Mouse (Mus musculus): ENCODE measurements around the gene Cdk4. TPM values are rescaled to one million over a fixed set of nuclear protein-coding genes. Genes with fewer than 3 reads are reported as not detected.

Cdk4 gene
- polyA plus RNA-seq, 1 experiment from 2014 or later: 1,443 TPM

- peak; percentile 16; the same call in 1 of the 2 replicates for ATAC-seq (ENCODE audit: insufficient read depth, low FRiP score, low read depth)
- WGBS: 14% methylated on average over 48 of the region's 51 CpGs
These were observed 28.4 kb downstream of the Cdk4 start for GRCm38 (mm10) chr10:127091507-127092396.

GRCm38 (mm10) chr10:127092742-127093141 is 29.4 kb downstream of the Cdk4 start:
- 0 out of 2 replicates have a peak, but pooled peaks cover 9% of the 10 kb centered on the region for H3K36me3 ChIP-seq
- no peak overlapping the region for H3K9ac ChIP-seq
- peaks cover 15% of the 10 kb centered on the region for H3K4me1 ChIP-seq
- peaks cover 52% of the 10 kb centered on the region for H3K27me3 ChIP-seq (replicated peaks)
- H3K27ac ChIP-seq: no peak overlapping the region
- 45% methylated on average over 4 of the region's 4 CpGs for WGBS
- H3K4me3 ChIP-seq (replicated peaks): no peak overlapping the region
- ATAC-seq (ENCODE audit: insufficient read depth, low FRiP score, low read depth): no peak
- H3K9me3 ChIP-seq: no peaks in the 10 kb centered on the region
- no peak overlapping the region for H3K4me2 ChIP-seq

More at GRCm38 (mm10) chr10:127091507-127092396, 28.4 kb downstream of the Cdk4 start:
- H3K9me3 ChIP-seq: no peaks in the 10 kb centered on the region
- H3K27ac ChIP-seq: no peak overlapping the region
- peak overlapping the region; percentile 49 for H3K4me2 ChIP-seq
- H3K4me3 ChIP-seq (replicated peaks): peak overlapping the region; percentile 28
- peaks cover 15% of the 10 kb centered on the region for H3K4me1 ChIP-seq
- 0 out of 2 replicates have a peak, but pooled peaks cover 3% of the 10 kb centered on the region for H3K36me3 ChIP-seq
- H3K27me3 ChIP-seq (replicated peaks): peaks cover 56% of the 10 kb centered on the region
- no peak overlapping the region for H3K9ac ChIP-seq

DNA sequence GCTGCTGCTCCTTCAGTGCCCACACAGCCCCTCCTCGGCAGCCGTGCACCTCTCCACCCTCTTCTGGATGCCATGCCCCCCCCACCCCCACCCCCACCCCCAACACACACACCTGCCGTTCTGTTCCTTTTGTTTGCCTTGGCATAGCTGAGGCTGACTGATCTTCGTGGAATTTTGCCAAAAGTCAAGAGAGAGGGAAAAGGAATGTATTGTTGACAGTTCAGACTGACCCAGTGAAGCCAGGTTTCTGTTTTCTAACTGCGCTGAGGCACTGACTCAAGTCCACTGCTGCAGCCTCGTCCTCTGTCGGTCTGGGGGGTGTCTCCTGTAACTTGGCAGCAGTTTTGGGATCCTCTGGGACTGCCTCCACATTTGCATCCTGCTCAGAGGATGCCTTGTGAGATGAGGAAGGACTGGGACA is 31.1 kb downstream of the Cdk4 start:
- peak; percentile 64; the same call in 1 of the 2 replicates for ATAC-seq (ENCODE audit: insufficient read depth, low FRiP score, low read depth)
- no peaks in the 10 kb centered on the region for H3K9me3 ChIP-seq
- WGBS: 25% methylated on average over 7 of the region's 7 CpGs
- H3K27ac ChIP-seq: no peak overlapping the region
- no peak overlapping the region for H3K4me3 ChIP-seq (replicated peaks)
- peaks cover 40% of the 10 kb centered on the region for H3K27me3 ChIP-seq (replicated peaks)
- H3K4me1 ChIP-seq: peaks cover 15% of the 10 kb centered on the region
- no peak overlapping the region for H3K4me2 ChIP-seq
- H3K36me3 ChIP-seq: peaks cover 22% of the 10 kb centered on the region; the same call in 1 of the 2 replicates
- no peak overlapping the region for H3K9ac ChIP-seq

DNA sequence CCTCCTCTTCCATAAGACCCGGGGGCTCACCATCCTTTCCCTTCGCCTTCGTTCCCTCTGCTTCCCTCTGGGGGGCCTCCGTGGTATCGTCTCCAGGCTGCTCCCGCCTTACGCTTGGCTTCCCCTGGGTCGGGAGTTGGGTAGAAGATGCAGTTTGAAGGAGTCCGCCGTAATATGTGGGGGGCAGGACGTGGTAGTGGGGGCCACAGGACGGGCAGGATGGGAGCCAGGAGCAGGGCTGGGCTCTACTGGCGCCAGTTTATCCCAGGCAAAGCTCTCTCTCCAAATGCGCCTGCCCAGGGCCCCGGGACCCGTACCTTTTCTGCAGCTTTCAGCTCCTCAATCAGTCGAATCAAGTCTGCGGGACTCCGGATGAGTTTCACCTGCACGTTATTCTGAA is 35.2 kb downstream of the Cdk4 start:
- Histone ChIP-seq H3K36me3 (peaks cover 21% of the 10 kb centered on the region; the same call in 1 of the 2 replicates), H3K27ac (no peak overlapping the region), H3K4me3 (replicated peaks) (no peak overlapping the region), H3K9me3 (no peaks in the 10 kb centered on the region), H3K9ac (no peak overlapping the region), H3K4me2 (no peak overlapping the region), H3K4me1 (no peaks in the 10 kb centered on the region), H3K27me3 (replicated peaks) (no peaks in the 10 kb centered on the region)
- ATAC-seq (ENCODE audit: insufficient read depth, low FRiP score, low read depth): no peak
- WGBS: 81% methylated on average over 20 of the region's 20 CpGs

DNA sequence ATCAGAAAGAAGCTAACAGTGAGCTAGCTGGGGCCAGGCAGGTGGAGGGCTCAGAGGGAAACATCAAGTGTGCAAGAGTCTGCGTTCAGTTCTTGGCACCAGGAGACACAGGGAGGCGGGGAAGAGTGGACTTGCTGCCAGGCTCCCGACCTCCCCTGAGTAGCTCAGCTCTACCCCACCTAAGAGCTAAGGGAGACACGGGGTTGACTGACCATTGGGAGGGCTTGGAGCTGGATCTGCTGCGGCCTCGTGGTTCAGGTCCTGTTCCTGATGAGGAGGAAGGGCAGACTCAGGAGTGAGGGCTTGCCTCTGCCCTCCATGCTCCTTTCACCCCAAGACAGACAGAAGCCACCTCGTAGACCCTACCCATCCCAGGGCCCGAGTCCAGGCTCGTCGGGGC is 35.9 kb downstream of the Cdk4 start:
- Histone ChIP-seq H3K4me2 (no peak overlapping the region), H3K4me3 (replicated peaks) (no peak overlapping the region), H3K4me1 (no peaks in the 10 kb centered on the region), H3K9ac (no peak overlapping the region), H3K27me3 (replicated peaks) (no peaks in the 10 kb centered on the region), H3K9me3 (no peaks in the 10 kb centered on the region), H3K36me3 (peaks cover 21% of the 10 kb centered on the region; the same call in 1 of the 2 replicates), H3K27ac (no peak overlapping the region)
- 91% methylated on average over 10 of the region's 10 CpGs for WGBS
- ATAC-seq (ENCODE audit: insufficient read depth, low FRiP score, low read depth): no peak

- no peaks in the 10 kb centered on the region for H3K27me3 ChIP-seq (replicated peaks)
- peaks cover 21% of the 10 kb centered on the region; the same call in 1 of the 2 replicates for H3K36me3 ChIP-seq
- H3K4me3 ChIP-seq (replicated peaks): no peak overlapping the region
- no peak overlapping the region for H3K27ac ChIP-seq
- H3K4me2 ChIP-seq: no peak overlapping the region
- no peak overlapping the region for H3K9ac ChIP-seq
- WGBS: 87% methylated on average over 15 of the region's 15 CpGs
- H3K4me1 ChIP-seq: no peaks in the 10 kb centered on the region
- no peaks in the 10 kb centered on the region for H3K9me3 ChIP-seq
- no peak for ATAC-seq (ENCODE audit: insufficient read depth, low FRiP score, low read depth)
These were observed 36.5 kb downstream of the Cdk4 start for GRCm38 (mm10) chr10:127099868-127100267.

DNA sequence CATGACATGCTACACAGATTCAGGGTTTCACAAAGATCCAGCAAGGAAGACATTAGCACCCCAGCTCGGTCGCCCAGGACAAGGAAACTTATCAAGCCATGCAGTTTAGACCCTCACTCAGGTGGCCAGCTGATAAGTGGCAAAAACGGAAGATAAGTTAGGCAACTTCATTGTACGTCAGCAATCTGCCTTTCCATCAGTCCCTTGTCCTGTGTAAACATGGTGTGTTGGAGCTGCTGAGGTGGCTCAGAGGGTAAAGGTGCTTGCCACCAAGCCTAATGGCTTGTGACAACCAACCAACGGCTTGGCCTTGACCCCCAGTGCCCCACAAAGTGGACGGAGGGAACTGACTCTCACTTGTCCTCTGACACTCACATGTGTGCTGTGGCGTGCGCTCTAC is 37.1 kb downstream of the Cdk4 start:
- WGBS: 74% methylated on average over 8 of the region's 8 CpGs
- no peaks in the 10 kb centered on the region for H3K9me3 ChIP-seq
- ATAC-seq (ENCODE audit: insufficient read depth, low FRiP score, low read depth): peak; percentile 7; the same call in 1 of the 2 replicates

DNA sequence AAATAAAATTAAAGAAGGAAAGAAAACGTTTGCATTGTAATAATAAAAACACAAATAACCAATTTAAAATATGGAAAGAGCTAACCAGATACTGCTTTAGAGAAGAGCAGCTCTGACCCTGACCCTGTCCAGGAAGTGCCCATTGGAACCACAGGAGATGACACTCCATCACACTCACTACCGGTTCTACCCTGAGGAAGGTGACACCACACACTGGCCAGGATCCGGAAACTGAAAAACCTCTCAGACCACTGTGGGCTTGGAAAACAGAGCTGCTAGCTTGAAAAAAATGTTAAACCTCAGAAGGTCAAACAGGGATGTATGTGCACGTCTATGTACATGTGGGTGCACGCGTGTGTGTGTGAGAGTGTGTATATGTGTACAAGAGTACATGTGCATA is 37.8 kb downstream of the Cdk4 start:
- Histone ChIP-seq H3K9ac (no peak overlapping the region), H3K4me2 (no peak overlapping the region), H3K9me3 (no peaks in the 10 kb centered on the region), H3K4me3 (replicated peaks) (no peak overlapping the region), H3K27ac (no peak overlapping the region), H3K36me3 (peaks cover 21% of the 10 kb centered on the region), H3K27me3 (replicated peaks) (no peaks in the 10 kb centered on the region), H3K4me1 (no peaks in the 10 kb centered on the region)
- WGBS: 75% methylated on average over 6 of the region's 6 CpGs
- ATAC-seq (ENCODE audit: insufficient read depth, low FRiP score, low read depth): no peak

More for the DNA sequence above, 37.1 kb downstream of the Cdk4 start:
- Histone ChIP-seq H3K9ac (no peak overlapping the region), H3K27me3 (replicated peaks) (no peaks in the 10 kb centered on the region), H3K4me1 (no peaks in the 10 kb centered on the region), H3K36me3 (peaks cover 21% of the 10 kb centered on the region; the same call in 1 of the 2 replicates), H3K4me3 (replicated peaks) (no peak overlapping the region), H3K4me2 (no peak overlapping the region), H3K27ac (no peak overlapping the region)

DNA sequence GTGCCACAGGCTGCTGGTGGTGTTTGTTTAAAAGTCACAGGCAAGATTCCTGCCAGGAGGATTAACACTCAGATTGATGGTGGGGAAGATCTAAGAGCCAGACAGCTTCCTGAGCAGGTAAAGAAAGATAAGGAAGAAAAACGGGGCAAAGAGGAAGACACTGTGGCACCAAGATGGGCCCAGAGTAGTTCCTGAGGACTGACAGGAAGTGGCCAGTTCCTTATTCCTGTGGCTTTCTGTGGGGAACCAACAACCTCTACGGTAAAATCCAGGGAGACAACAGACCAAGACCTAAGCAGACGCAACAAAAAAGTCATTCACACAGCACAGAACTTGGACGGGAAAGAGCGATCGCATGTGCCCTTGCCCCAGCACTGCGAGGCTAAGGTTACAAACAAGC is 40.3 kb downstream of the Cdk4 start:
- peaks cover 10% of the 10 kb centered on the region for H3K36me3 ChIP-seq
- ATAC-seq (ENCODE audit: insufficient read depth, low FRiP score, low read depth): no peak
- no peaks in the 10 kb centered on the region for H3K9me3 ChIP-seq
- H3K27ac ChIP-seq: no peak overlapping the region
- WGBS: 44% methylated on average over 7 of the region's 7 CpGs
- no peak overlapping the region for H3K9ac ChIP-seq
- no peaks in the 10 kb centered on the region for H3K27me3 ChIP-seq (replicated peaks)
- H3K4me3 ChIP-seq (replicated peaks): no peak overlapping the region
- H3K4me2 ChIP-seq: no peak overlapping the region
- H3K4me1 ChIP-seq: no peaks in the 10 kb centered on the region

DNA sequence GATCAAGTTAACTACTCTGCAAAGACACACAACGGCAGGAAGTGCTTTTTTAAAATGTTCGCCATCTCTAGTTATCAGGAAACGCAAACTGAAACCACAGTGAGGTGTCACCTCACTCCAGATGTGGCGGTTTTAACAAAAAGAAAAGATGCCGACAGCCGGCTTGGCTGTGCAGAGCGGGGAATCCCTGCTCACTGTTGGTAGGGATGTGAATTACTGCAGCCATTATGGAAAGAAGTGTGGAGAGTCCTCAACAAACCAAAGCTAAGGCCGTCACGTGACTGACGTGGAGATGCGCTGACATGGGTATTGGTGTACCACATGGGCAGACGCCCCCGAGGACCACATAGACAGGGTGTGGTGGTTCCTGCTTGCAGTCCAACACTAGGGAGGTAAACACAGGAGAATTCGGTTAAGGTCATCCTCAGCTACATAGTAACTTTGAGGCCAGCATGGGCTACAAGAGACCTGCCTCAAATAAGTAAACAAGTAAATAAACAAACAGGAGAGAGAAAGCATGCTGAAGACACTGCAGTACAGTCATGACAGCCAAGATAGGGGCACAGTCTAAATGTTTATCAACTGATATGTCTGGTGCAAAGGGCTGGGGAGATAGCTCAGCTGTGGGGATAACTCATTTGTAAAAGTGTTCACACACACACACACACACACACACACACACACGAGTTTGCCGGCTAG is 44.4 kb downstream of the Cdk4 start:
- no peak overlapping the region for H3K27ac ChIP-seq
- WGBS: 82% methylated on average over 16 of the region's 16 CpGs
- H3K9me3 ChIP-seq: no peaks in the 10 kb centered on the region
- no peak overlapping the region for H3K4me2 ChIP-seq
- peak; percentile 47; the same call in 1 of the 2 replicates for ATAC-seq (ENCODE audit: insufficient read depth, low FRiP score, low read depth)
- no peak overlapping the region for H3K4me3 ChIP-seq (replicated peaks)
- no peaks in the 10 kb centered on the region for H3K27me3 ChIP-seq (replicated peaks)
- no peak overlapping the region for H3K9ac ChIP-seq
- H3K36me3 ChIP-seq: peaks cover 2% of the 10 kb centered on the region; the same call in 1 of the 2 replicates
- no peaks in the 10 kb centered on the region for H3K4me1 ChIP-seq

- H3K9ac ChIP-seq: no peak overlapping the region
- no peaks in the 10 kb centered on the region for H3K9me3 ChIP-seq
- 80% methylated on average over 3 of the region's 3 CpGs for WGBS
- H3K27me3 ChIP-seq (replicated peaks): no peaks in the 10 kb centered on the region
- no peak for ATAC-seq (ENCODE audit: insufficient read depth, low FRiP score, low read depth)
- H3K27ac ChIP-seq: no peak overlapping the region
- peaks cover 2% of the 10 kb centered on the region; the same call in 1 of the 2 replicates for H3K36me3 ChIP-seq
- no peak overlapping the region for H3K4me2 ChIP-seq
- no peaks in the 10 kb centered on the region for H3K4me1 ChIP-seq
- no peak overlapping the region for H3K4me3 ChIP-seq (replicated peaks)
These were observed 44.9 kb downstream of the Cdk4 start for GRCm38 (mm10) chr10:127108262-127108583.

All from stomach, embryonic 15.5 days (tissue).